Mouse (Mus musculus) cerebellum, adult 11 months (tissue): ENCODE results near the gene Wbp2nl.
A peak's percentile ranks its signal among the peaks of the same experiment; 100 is the strongest.

Experiments used
- DNase-seq: peaks from one replicate; pipeline ENCODE4 v3.0.0; 2022

Gene Wbp2nl

DNA sequence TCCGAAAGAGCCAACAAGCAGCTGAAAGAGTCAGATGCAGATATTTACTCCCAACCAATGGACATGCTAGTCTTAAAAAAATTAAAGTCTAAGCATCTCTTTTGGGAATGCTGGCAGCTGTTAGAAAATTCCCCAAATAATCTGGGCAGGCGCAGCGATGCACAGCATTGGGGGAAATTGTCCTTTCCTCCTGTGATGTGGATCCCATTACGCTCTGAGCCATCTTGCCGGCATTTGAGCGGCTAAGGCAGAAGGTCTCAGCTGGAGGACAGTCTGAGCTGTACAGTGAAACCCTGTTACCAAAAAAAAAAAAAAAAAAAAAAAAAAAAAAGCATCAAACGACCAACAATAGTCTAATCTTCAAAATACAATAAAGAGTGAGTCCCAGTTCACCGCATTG, 23.4 kb downstream of the Wbp2nl start:
- no peak for DNase-seq

DNA sequence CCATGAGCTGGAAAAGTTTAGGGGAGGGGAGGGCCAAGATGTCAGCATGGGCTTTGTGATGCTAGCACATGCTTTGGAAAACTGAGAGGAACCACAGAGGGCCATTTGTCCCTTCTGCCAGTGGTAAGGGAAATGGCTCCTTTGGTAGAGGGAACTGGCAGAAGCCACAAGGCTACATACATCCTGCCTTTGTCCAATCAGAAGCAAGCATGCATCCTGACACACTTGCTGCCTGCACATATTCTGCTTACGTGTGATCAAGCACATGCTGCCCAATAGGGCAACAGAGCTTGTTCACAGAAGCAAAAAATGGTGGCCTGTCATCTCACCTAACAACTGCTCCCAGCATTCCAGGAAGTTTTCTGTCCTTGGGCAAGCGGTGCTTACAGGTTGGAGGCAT, 26.6 kb downstream of the Wbp2nl start:
- no peak for DNase-seq

DNA sequence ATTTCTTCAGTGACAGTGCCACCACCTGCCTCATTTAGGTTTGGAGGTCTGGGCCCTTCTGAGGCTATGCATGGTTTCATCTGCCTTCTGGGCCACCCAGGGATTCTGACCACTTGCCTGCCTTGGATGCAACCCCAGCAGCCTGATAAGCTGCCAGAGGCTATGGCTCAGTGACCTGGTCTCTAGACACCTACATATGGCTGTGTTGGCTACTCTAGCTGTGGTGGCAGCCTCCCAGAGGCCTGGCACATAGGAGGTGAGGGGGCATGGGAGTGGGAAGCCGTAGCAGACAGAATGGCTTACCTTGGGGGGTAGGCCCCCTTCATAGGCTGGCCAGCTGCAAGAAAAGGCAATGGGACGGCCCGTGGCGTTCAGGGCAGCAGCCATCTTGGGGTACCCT, 36.4 kb downstream of the Wbp2nl start:
- DNase-seq: no peak

DNA sequence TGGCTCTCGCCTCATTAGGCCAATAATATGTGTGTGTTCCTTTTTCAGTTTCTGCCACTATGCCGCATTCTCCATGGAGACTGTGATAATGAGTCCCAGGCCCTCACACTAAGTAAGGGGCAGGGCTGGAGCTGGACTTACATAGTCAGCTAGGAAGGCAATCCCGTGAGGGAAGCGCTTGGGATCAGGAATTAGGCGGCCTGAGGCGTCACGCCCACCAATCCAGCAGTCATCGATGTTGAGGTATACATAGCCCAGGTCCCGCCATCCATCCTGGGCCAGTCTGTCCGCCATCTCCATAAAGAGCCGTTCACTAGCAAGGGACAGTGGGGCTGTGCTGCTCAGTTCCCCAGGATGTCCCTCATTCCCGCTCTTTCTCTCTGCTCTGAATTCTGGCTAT, 37.9 kb downstream of the Wbp2nl start:
- DNase-seq: no peak

DNA sequence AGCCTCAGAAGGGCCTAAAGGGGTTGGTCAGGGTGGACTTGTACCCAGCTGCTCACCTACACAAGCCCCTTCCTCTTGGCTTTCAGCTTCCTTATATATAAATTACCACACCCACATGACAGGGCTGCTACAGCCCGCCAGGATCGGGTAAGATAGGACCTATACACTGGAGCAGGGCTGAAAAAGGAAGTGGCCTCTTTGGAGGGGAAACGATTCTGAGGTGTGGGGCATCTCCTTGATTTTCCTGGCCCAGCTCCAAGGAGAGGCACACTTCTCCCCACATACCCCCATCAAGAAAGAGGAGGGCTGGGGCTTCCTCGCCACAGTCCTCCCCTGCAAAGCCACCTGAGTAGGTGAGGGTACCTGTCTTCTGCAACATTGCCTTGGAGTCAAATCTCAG, 39.1 kb downstream of the Wbp2nl start:
- DNase-seq: no peak

DNA sequence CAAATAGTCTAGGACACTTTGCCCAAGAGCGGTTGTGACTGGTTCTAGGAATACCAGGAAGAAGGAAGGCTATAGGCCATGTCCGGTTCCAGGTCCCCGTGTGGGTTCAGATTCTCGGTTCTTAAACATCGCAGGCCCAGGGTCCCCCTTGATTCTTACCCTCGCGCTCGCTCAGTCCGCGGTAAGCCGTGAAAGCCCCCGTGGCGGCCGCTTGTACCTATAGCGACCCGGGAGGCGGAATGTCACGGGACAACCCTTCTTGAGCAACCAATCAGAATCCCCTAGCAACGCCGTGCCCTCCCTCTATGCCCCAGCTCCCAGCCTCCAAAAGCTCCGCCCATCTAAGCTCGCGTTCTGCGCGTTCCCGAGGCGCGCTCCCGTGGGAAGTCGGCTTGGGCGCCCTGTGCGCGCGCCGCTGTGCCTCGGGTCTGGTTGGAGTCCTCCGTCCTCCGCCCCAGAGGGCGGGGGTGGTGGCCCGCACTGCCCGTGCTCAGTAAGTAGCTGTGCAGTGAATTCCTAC, 39.9 kb downstream of the Wbp2nl start, which contains the start of the genes Naga, Pheta2 and Smdt1:
Gene Naga, minus strand, starts transcription at position 333 of the 520 bp plus-strand sequence.
Gene Pheta2, plus strand, starts transcription at position 350 of the 520 bp plus-strand sequence.
Gene Smdt1, plus strand, starts transcription at position 367 of the 520 bp plus-strand sequence.
- DNase-seq: peak; percentile 95

DNA sequence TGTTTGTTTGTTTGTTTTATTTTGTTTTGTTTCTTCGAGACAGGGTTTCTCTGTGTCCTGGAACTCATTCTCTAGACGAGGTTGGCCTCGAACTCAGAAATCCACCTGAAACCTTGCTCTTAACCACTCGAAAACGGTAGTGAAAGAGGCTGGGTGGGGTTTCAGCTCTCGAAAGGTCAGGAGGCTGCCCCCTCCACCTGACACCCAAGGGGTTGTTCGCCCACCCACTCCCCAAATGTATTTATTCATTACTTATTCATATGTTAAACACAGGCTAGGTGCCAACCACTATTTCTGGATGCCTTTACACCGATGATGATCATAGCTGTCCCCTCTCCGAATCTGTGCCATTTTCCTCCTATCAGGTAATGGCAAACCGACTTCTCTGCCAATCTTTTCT, 40.4 kb downstream of the Wbp2nl start:
- no peak for DNase-seq

DNA sequence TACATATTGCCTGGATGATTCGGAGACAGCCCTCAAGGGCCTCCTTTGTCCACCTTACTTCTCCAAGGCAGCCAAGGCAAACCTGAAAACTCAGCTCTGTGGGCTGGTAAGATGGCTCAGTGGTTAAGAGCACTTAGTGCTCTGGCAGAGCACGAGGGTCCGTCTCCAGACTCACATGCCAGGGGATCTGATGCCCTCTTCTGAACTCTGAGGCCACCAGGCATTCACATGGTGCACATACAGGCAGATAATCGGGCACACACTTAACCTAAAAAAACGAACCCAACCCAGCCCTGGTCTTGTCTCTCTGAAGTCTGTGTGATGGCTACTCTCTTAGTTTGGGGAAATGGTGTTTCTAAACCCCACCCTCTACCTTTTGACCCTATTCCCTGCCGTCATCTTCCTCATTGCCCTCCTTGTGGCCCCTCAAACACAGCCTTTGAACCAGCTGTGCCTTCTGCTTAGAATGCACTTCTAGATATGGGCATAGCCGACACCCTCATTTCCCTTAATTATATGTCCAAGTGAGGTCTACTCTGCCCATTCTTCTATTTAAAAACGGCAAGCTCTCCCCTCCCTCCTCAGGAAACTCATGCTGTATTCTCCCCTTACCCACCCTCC, 41.0 kb downstream of the Wbp2nl start:
- DNase-seq: no peak

DNA sequence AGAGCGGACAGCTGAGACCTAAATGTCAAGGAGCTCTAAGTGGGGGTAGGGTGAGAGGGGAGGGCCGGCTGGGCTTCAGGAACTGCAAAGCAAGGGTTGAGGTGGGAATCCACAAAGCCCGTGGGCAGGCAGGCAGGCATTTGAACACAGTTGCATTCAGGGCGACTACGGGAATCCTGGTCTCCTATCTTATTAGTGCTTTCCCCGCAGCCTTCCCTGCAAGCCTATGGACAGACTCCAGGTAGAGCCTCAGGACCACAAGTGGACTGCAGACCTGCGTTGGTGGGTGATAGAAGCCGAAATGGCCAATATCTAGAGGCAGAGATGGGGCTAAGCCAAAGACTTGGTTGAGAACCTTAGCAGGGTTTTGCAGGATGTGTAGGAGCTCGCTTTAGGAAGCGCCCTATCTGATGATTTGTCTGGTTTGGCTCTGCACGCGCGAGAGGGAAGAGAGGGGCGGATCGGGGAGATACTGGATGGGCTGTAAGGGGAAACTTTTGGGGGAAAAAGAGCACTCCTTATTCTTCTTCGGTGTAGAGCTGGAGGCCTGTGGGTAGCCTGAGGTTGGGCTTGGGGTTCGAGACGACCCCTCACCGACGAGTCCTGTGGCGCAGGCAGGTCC, 41.8 kb downstream of the Wbp2nl start:
- DNase-seq: no peak

DNA sequence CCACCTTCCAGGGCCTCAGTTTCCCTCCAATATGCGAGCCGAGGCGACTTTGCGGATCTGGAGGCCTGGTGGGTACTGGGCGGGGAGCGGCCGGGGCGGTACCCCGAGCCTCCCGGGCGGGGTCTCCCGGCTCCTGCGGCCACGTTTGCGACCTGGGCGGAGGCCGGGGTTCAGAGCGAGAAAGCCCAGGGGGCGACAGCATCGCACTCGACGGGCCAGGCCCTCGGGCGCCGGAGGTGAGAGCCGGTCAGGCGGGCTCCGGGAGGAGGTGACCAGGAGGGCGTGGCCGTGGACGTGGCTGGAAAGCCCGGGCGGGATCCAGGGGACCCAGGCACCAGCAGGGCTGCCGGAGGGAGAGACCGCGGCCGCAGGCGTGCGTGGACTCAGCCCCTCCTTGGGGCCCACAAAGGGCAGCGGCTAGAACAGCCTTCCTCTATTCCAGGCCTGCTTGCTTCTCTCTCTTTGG, 42.3 kb downstream of the Wbp2nl start:
- no peak for DNase-seq

DNA sequence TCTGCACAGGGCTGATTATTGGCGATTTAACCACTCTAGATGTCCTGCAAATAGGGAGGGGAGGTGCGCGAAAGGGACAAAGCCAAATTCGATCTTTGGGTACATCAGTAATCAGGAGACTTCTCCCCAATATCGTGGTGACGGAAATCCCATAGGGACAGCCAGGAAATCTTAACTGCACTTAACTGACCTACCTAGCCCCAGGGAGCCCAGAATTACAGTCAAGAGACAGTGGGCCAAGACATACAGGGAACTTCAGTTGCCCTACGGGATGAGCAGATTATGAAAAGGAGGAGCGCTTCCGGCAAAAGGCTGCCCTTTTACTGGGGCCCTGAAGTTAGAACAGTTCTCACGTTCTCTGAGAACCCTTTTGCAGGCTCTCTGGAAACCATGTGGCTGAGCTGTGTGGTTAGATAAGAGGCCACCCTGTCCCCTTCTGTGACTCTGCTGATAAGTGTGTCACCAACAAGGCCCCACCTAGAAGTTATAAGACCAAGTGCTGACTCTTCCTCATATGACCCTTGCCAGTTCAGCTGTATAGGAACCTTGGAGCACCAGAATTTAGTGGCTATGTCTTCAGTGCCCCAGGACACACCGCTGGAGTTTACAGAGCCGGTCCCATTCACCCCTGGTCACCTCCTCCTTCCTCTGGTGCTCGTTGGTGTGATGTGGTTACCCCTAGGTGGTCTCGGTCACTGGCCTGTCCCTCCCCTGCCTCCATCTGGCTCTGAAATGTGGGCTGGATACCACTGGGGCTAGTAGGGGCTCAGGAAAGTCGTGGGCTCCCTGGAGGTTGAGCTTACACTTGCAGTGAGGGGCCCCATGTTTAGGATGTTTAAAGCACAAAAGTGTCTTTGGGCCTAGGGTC, 43.2 kb downstream of the Wbp2nl start:
- no peak for DNase-seq

DNA sequence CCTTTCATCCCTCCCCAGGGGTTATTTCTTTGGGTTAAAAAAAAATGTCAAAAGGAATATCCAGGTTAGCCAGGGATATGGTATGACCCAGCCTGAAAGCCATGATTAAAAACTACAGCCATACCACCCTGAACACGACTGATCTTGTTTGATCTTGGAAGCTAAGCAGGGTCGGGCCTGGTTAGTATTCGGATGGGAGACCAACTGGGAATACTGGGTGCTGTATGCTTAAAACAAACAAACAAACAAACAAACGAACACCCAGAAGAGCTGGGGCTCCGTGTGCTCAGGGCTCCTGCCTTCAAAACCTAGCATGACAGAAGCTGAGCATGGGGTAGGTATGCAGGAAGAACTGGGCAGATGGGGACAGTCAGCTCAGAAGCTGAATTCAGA, 43.8 kb downstream of the Wbp2nl start:
- DNase-seq: no peak

DNA sequence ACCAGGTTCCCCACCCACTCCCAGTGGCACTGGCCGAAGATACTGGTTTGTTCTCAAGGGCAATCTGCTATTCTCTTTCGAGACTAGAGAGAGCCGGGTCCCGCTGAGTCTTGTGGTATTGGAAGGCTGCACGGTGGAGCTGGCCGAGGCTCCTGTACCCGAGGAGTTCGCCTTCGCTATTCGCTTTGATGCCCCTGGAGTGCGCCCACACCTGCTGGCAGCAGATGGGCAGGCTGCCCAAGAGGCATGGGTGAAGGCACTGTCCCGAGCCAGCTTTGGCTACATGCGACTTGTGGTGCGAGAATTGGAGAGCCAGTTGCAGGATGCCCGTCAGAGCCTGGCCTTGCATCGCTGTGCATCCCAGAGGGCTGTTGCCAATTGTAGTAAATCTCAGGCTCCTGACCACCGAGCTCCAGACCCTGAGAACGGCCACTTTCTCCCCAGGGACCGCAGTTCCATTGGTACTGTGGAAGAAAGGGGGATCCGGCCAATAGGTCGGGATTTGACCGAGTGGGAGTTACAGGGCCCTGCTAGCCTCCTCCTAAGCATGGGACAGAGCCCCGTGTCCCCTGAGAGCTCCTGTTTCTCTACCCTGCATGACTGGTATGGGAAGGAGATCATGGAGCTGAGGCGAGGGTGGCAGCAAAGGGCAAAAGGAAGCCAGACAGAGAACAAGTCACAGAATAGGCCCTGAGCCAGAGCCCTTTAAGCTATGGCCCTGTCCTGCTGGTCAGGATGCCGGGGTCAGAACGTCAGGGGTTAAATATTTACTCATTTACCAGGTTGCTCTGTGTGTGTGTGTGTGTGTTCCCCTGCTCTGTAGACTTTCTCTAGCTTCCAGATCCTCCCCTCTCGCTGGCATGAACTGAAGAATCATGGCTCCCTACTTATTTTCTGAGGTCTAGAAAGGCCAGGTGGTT, 44.9 kb downstream of the Wbp2nl start:
- no peak for DNase-seq

DNA sequence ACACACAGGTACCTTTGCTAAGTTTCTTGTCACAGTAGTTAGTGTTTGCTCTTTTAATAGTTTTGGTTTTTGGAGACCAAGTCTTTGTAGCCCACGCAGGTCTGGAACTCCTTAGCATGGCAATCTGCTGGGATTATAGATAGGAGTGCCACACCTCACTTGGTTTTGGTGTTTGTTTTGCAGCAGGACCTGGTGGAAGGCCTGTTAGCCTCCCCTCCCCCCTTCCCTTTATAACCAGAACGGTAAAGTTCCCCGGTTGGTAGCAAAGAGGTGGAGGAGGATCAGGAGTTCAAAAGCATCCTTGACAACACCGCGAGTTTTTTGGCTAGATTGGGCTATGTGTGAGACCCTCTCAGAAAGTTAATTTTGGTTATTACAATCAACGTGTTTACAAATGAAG, 46.2 kb downstream of the Wbp2nl start:
- no peak for DNase-seq

DNA sequence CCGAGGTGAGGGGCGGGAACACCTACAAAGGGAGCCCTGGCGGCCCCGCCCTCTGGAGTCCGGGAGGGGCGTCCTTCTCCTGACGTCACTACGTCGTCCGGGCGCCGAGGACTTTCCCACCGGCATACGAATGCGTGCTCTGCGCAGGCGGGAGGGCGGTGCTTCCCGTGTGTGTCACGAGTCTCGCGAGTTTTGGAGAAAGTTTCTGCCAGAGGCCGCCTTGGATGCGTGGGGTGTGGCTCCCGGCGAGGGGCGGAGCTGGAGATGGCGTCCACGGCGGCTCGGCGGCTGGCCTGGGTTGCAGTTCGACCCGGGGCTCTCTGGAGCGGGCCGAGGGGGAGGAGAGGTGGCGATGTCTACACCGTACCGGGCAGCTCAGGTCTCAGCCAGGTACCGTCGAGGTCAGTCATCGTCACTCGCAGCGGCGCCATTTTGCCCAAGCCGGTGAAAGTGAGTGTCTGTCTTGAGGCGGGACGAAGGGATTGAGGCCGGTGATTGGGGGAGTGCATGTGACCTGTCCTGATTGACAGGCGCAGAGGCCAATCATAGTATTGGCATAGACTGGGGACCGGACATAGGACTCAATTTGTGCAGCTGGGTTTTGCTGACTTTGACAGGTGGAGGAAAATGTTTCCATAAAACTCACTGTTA, 47.2 kb downstream of the Wbp2nl start:
- peak; percentile 97 for DNase-seq

DNA sequence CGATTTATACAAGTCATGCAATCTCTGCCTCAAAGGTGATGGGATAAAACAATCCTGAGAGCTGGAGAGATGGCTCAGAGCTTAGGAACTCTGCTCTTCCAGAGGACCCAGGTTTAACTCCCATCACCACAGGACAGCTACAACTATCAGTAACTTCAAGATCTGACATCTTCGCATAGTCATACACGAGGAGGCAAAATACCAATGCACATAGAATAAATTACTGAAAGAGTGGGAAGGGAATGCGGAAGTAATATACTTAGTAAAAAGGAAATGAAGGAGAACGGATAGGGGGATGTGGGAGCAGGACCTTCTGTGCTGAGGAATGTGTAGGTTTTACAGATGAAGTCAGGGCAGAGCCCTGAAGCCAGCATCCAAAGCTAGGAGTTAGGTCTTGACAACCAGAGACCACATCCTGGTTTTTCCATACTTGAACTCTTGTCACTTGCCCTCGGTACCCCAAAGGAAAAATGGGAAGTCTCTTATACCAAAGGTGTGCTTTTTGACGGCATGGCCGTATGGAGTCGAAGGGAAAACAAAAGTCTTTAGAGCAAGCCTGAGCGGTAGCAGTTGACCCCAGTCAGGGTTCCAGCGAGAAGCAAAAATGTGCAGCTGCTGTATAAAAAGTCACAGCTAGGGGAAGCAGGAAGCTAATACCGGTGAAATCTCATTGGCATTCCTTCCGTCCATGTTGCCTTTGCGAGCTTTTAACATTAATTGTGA, 48.0 kb downstream of the Wbp2nl start:
- no peak for DNase-seq

DNA sequence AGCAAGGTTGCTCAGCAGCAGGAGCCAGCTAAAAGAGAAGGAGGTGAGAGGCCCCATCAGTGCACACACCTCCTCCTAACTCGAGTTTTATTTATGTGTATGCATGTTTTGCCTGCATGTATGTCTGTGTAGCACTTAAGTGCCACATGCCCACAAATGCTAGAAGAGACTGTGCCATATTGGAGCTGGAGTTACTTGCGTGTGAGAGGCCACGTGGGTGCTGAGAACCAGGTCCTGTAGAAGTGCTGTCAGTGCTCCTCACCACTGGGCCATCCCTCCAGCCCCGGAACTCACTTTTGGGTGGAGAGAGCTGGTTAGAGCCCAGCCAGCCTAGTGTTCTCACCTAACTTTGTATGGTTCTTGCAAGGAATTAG, 48.5 kb downstream of the Wbp2nl start:
- DNase-seq: no peak

DNA sequence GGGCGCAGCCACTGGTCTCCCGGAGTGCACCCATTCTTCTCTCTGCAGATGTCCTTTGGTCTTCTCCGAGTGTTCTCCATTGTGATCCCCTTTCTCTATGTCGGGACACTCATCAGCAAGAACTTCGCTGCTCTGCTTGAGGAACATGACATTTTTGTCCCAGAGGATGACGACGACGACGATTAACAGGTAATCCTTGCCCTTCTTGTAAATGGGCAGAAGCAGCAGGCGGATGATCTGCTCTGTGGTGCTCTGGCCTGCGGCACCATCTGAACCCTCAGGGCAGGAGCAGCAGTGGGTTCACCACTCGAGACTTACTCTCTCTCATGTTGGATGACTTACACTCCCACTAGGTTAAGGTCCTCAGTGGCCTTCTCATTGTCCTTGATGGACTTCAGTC, 49.1 kb downstream of the Wbp2nl start:
- no peak for DNase-seq

DNA sequence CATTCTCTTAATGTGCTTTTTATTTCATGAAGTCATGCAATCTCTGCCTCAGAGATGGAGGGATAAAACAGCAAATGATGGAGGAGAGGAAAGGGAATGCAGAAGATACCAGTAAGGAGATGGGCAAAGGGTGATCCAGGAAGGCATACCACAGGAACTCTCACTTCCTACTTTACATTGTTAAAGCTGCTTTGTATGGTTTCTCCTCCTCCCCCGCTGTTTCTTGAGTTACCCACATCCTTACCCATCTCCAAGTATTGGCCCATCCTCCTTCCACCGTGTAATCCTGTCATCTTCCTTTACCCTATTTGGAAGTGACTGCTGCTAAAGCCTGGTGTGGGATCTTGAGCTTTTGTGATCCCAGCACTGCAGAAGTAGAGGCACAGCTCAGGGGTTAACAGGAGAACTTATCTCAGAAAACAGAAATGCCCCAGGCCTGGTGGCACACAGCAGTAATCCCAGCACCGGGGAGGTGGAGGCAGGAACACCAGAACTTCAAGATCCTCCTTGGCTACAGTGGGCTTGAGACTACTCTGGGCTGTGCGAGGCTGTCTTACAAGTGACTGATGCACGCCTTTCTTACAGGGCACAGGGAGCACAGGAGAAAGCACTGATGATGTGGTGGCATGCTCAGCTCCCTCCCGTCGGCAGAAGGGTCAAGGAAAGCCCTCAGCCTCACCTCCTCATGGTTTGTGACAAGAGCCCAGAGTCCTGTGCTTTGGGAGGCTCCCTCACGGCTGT, 49.7 kb downstream of the Wbp2nl start:
- DNase-seq: no peak

DNA sequence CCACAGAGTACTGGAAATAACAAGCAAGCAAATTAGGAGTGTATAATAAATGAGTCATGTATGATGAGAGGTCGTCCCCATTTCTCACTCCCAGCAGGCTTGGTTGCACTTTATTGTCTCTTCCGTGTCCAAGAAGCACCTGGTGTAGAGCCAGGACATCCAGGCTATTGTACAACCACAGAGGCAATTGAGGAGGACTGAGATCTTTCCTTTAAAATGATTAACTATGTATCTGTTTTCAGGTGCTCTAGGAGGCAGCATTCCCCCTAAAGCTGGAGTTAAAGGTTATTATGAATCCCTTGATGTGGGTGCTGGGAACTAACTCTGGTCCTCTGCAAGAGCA, 50.2 kb downstream of the Wbp2nl start:
- DNase-seq: no peak

DNA sequence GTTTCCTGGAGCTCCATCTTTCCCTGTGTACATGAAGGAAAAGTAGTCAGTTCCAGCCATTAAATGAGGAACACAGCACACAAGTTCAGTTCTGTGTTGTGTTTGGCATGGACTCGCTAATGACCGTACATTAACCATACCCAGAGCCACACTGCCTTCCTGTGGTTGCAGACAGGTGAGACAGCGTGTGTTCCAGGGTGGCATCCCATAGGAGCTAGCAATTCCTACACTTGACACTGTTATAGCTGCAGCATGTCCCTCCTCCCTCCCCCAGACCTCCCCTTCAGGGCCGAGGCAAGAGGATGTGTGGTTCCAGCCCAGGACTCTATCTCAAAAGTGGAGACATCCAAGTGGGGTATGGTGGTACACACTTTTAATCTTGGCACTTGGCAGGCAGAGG, 51.6 kb downstream of the Wbp2nl start:
- DNase-seq: no peak
